Mouse (Mus musculus) liver, embryonic 11.5 days (tissue): ENCODE data around the gene Mgl2. TPM values are rescaled to one million over a fixed set of nuclear protein-coding genes. Genes with fewer than 3 reads are reported as not detected.
"Not testable (repeated sequence)": the region's sequence is repeated elsewhere in the genome, so short reads cannot be mapped to it uniquely, and the experiment has no call there.

ENCODE experiments used
- ATAC-seq: fragments of 200-750 bp; cut with Nextera tagmentation; replicated peaks from 2 replicates; pipeline ENCODE4 v1.8.0; 2017; ENCODE audit warnings: moderate number of reproducible peaks, mild to moderate bottlenecking, moderate TSS enrichment, moderate library complexity; ENCODE audit not compliant: low FRiP score
- DNase-seq: peaks from one replicate; pipeline ENCODE4 v3.0.0-alpha.2; 2017; ENCODE audit warnings: low spot score
- H3K27ac ChIP-seq: fragments of 300-500 bp; sonication (generic); 2 replicates; pipeline ENCODE4 v1.5.1; 2014; ENCODE audit warnings: mild to moderate bottlenecking, low read depth, low read length, control low read depth
- H3K27me3 ChIP-seq: fragments of 300-500 bp; sonication (generic); replicated peaks from 2 replicates; pipeline ENCODE4 v1.6.1; 2014; ENCODE audit warnings: low read length, mixed read lengths; ENCODE audit not compliant: control insufficient read depth, insufficient read depth
- H3K36me3 ChIP-seq: fragments of 300-500 bp; sonication (generic); 2 replicates; pipeline ENCODE4 v1.6.1; 2014; ENCODE audit warnings: mild to moderate bottlenecking, low read length, moderate library complexity, mixed read lengths; ENCODE audit not compliant: control insufficient read depth, insufficient read depth
- H3K4me1 ChIP-seq: fragments of 300-500 bp; sonication (generic); replicated peaks from 2 replicates; pipeline ENCODE4 v1.6.1; 2014; ENCODE audit warnings: low read length, mixed read lengths; ENCODE audit not compliant: control insufficient read depth, insufficient read depth
- H3K4me2 ChIP-seq: fragments of 300-500 bp; sonication (generic); 2 replicates; pipeline ENCODE4 v1.6.1; 2014; ENCODE audit warnings: mild to moderate bottlenecking, control low read depth, moderate library complexity
- H3K4me3 ChIP-seq: fragments of 300-500 bp; sonication (generic); 2 replicates; pipeline ENCODE4 v1.5.1; 2014; ENCODE audit warnings: low read depth, low read length, control low read depth
- H3K9ac ChIP-seq: fragments of 300-500 bp; sonication (generic); 2 replicates; pipeline ENCODE4 v1.6.1; 2014; ENCODE audit warnings: low read depth, low read length, control low read depth
- H3K9me3 ChIP-seq: fragments of 300-500 bp; sonication (generic); 2 replicates; pipeline ENCODE4 v1.6.1; 2016; ENCODE audit warnings: low read length, inconsistent platforms, mixed read lengths; ENCODE audit not compliant: control insufficient read depth
- WGBS: fragments of 180-500 bp; shearing (Covaris S2); extraction: QIAGEN DNeasy Blood & Tissue Kit; methylation state at CpG from one replicate; pipeline ENCODE4 v1.1.7; 2014; 5-methylcytosine and 5-hydroxymethylcytosine counted together
- polyA plus RNA-seq: library from polyadenylated mRNA; unstranded; fragments of >200 nt; fragmentation: Nextera tagmentation; extraction: Ambion mirVana; gene quantifications from 2 replicates; pipeline ENCODE4 v1.2.1, GENCODE M21; 2014

Gene Mgl2
- polyA plus RNA-seq, 1 experiment from 2014 or later: 0.63 TPM

GRCm38 (mm10) chr11:70107085-70107484, 23.0 kb upstream of the Mgl2 start:
- 66% methylated on average over 8 of the region's 8 CpGs for WGBS
- no peaks in the 10 kb centered on the region for H3K4me1 ChIP-seq

GRCm38 (mm10) chr11:70110146-70110545, 20.0 kb upstream of the Mgl2 start:
- 62% methylated on average over 3 of the region's 3 CpGs for WGBS

More at GRCm38 (mm10) chr11:70107085-70107484, 23.0 kb upstream of the Mgl2 start:
- no peaks in the 10 kb centered on the region for H3K9me3 ChIP-seq
- no peak overlapping the region for H3K9ac ChIP-seq
- H3K27ac ChIP-seq: no peak overlapping the region
- no peak overlapping the region for H3K4me3 ChIP-seq
- H3K36me3 ChIP-seq: no peaks in the 10 kb centered on the region
- DNase-seq (no peak), ATAC-seq (no peak)
- no peak overlapping the region for H3K4me2 ChIP-seq
- H3K27me3 ChIP-seq: no peaks in the 10 kb centered on the region

GRCm38 (mm10) chr11:70114562-70114961, 15.6 kb upstream of the Mgl2 start:
- Histone ChIP-seq H3K27me3 (no peaks in the 10 kb centered on the region), H3K9me3 (0 out of 2 replicates have a peak, but pooled peaks cover 4% of the 10 kb centered on the region), H3K9ac (no peak overlapping the region), H3K36me3 (no peaks in the 10 kb centered on the region), H3K4me2 (no peak overlapping the region), H3K4me3 (no peak overlapping the region), H3K27ac (no peak overlapping the region), H3K4me1 (no peaks in the 10 kb centered on the region)
- no peak for DNase-seq
- WGBS: 35% methylated on average over 4 of the region's 4 CpGs
- no peak for ATAC-seq

More at GRCm38 (mm10) chr11:70110146-70110545, 20.0 kb upstream of the Mgl2 start:
- H3K4me2 ChIP-seq: no peak overlapping the region
- H3K27me3 ChIP-seq: no peaks in the 10 kb centered on the region
- no peaks in the 10 kb centered on the region for H3K9me3 ChIP-seq
- no peak overlapping the region for H3K4me3 ChIP-seq
- no peak overlapping the region for H3K27ac ChIP-seq
- no peak overlapping the region for H3K9ac ChIP-seq
- ATAC-seq: no peak
- no peaks in the 10 kb centered on the region for H3K4me1 ChIP-seq
- no peak for DNase-seq
- H3K36me3 ChIP-seq: no peaks in the 10 kb centered on the region

- no peak for ATAC-seq
- Histone ChIP-seq H3K9ac (no peak overlapping the region), H3K36me3 (no peaks in the 10 kb centered on the region), H3K4me3 (no peak overlapping the region), H3K27me3 (no peaks in the 10 kb centered on the region), H3K27ac (no peak overlapping the region), H3K4me2 (no peak overlapping the region), H3K9me3 (0 out of 2 replicates have a peak, but pooled peaks cover 4% of the 10 kb centered on the region), H3K4me1 (no peaks in the 10 kb centered on the region)
- no peak for DNase-seq
- 79% methylated on average over 3 of the region's 3 CpGs for WGBS
These were observed 14.2 kb upstream of the Mgl2 start for GRCm38 (mm10) chr11:70115901-70116300.

- ATAC-seq, H3K27ac ChIP-seq, H3K4me3 ChIP-seq, H3K9me3 ChIP-seq, H3K4me1 ChIP-seq, H3K27me3 ChIP-seq, H3K4me2 ChIP-seq, DNase-seq, H3K36me3 ChIP-seq, H3K9ac ChIP-seq: not testable (repeated sequence)
- WGBS: 65% methylated on average over 3 of the region's 3 CpGs
These were observed 4.9 kb downstream of the Mgl2 start for GRCm38 (mm10) chr11:70135001-70135400.

- not testable (repeated sequence) for DNase-seq, H3K36me3 ChIP-seq, H3K4me1 ChIP-seq, H3K4me2 ChIP-seq, H3K9ac ChIP-seq, H3K27ac ChIP-seq, H3K9me3 ChIP-seq, ATAC-seq, H3K27me3 ChIP-seq, H3K4me3 ChIP-seq
- 85% methylated on average over 8 of the region's 8 CpGs for WGBS
These were observed 5.8 kb downstream of the Mgl2 start for GRCm38 (mm10) chr11:70135925-70136324.

GRCm38 (mm10) chr11:70139171-70139570, 9.0 kb downstream of the Mgl2 start:
- ATAC-seq: no peak
- Histone ChIP-seq H3K27ac (no peak overlapping the region), H3K4me2 (no peak overlapping the region), H3K9me3 (no peaks in the 10 kb centered on the region), H3K9ac (no peak overlapping the region), H3K4me1 (no peaks in the 10 kb centered on the region), H3K36me3 (no peaks in the 10 kb centered on the region), H3K27me3 (no peaks in the 10 kb centered on the region), H3K4me3 (no peak overlapping the region)
- 77% methylated on average over 10 of the region's 10 CpGs for WGBS
- DNase-seq: no peak

- Histone ChIP-seq H3K9ac (no peak overlapping the region), H3K4me3 (no peak overlapping the region), H3K27me3 (no peaks in the 10 kb centered on the region), H3K4me1 (no peaks in the 10 kb centered on the region), H3K4me2 (no peak overlapping the region), H3K9me3 (no peaks in the 10 kb centered on the region), H3K27ac (no peak overlapping the region), H3K36me3 (no peaks in the 10 kb centered on the region)
- ATAC-seq (no peak), DNase-seq (no peak)
- WGBS: 58% methylated on average over 3 of the region's 3 CpGs
These were observed 20.9 kb downstream of the Mgl2 start for GRCm38 (mm10) chr11:70151072-70151471.

- H3K27me3 ChIP-seq, H3K9ac ChIP-seq, H3K27ac ChIP-seq, H3K36me3 ChIP-seq, H3K4me3 ChIP-seq, ATAC-seq, DNase-seq, H3K4me2 ChIP-seq, H3K9me3 ChIP-seq, H3K4me1 ChIP-seq: not testable (repeated sequence)
- WGBS: no CpG with 5 or more reads among the region's 5 CpGs
These were observed 25.8 kb downstream of the Mgl2 start, which contains the start of gene Clec10a for GRCm38 (mm10) chr11:70155897-70156296. Gene Clec10a, plus strand, starts transcription at chr11:70156197.
